Mouse (Mus musculus) ES-Bruce4 (cell line): ENCODE measurements at regions not wholly inside any gene's neighbourhood (a gene's known extent, or its start where the extent isn't known, plus 50 kb on each side); places are given as distances from the start of the nearest gene placed in this dataset.

Source experiments
- CTCF ChIP-seq: IDR thresholded peaks from one replicate; pipeline ENCODE4 v1.8.1; 2011; ENCODE audit warnings: low read depth, low read length
- EP300 ChIP-seq: IDR thresholded peaks from 2 replicates; pipeline ENCODE4 v1.6.1; 2011; ENCODE audit warnings: low read depth, low read length; ENCODE audit not compliant: insufficient read depth
- POLR2A ChIP-seq: IDR thresholded peaks from one replicate; pipeline ENCODE4 v1.8.1; 2011; ENCODE audit warnings: low read length; ENCODE audit not compliant: insufficient read depth

DNA sequence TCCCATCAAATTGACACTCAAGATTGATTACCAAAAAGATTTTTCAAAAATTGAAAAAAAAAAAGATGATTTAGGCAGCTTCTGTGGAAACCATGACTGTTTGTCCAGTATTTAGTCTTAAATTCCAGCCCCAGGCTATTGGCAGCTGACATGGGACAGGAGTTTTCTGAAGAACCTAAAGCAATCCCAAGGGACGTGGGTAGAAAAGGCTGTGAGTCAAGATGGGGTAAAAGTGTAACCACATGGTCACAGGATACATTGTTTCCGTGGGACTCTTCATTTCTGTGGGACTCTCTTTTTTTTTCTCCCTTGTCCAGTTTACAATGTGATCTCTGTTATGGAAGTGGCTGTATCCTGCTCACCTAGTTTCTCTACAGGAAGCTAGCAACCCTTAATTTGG, 119.0 kb upstream of the Phactr1 start:
- no peak for TF ChIP-seq POLR2A
- no peak for TF ChIP-seq EP300
- TF ChIP-seq CTCF, result no peak
